Mouse (Mus musculus) C2C12 (cell line): ENCODE data around the gene Cpvl. TPM values are rescaled to one million over a fixed set of nuclear protein-coding genes. Genes with fewer than 3 reads are reported as not detected.

Experiments
- H3K27me3 ChIP-seq: one replicate; pipeline ENCODE4 v1.6.1; 2011; ENCODE audit not compliant: control insufficient read depth, insufficient read depth, insufficient read length
- H3K36me3 ChIP-seq: one replicate; pipeline ENCODE4 v1.6.1; 2011; ENCODE audit not compliant: control insufficient read depth, insufficient read depth
- H3K4me3 ChIP-seq: one replicate; pipeline ENCODE4 v1.5.1; 2011; ENCODE audit warnings: mild to moderate bottlenecking, control low read depth; ENCODE audit not compliant: poor library complexity, insufficient read depth, severe bottlenecking
- H3K79me2 ChIP-seq: one replicate; pipeline ENCODE4 v1.6.1; 2011; ENCODE audit not compliant: control insufficient read depth, insufficient read depth
- H3K79me3 ChIP-seq: one replicate; pipeline ENCODE4 v1.6.1; 2011; ENCODE audit warnings: low read depth, control low read depth
- H3ac ChIP-seq: one replicate; pipeline ENCODE3; 2011; ENCODE audit warnings: low read depth; ENCODE audit not compliant: control insufficient read depth, insufficient read length
- CEBPB ChIP-seq: IDR thresholded peaks from one replicate; pipeline ENCODE4 v1.6.1; 2011; ENCODE audit warnings: low read depth, mild to moderate bottlenecking, control low read depth, moderate library complexity
- CTCF ChIP-seq: IDR thresholded peaks from one replicate; pipeline ENCODE4 v1.5.1; 2011; ENCODE audit not compliant: control insufficient read depth, insufficient read depth, insufficient read length
- FOSL1 ChIP-seq: IDR thresholded peaks from one replicate; pipeline ENCODE4 v1.8.0; 2011; ENCODE audit warnings: mild to moderate bottlenecking, low read length; ENCODE audit not compliant: poor library complexity, insufficient read depth, severe bottlenecking
- MAX ChIP-seq: IDR thresholded peaks from one replicate; pipeline ENCODE4 v1.6.1; 2011; ENCODE audit warnings: mild to moderate bottlenecking, control low read depth
- MYOD1 ChIP-seq: IDR thresholded peaks from one replicate; pipeline ENCODE4 v1.6.1; 2011; ENCODE audit warnings: low read depth; ENCODE audit not compliant: control insufficient read depth, insufficient read length
- MYOG ChIP-seq: IDR thresholded peaks from one replicate; pipeline ENCODE4 v1.6.1; 2011; ENCODE audit not compliant: control insufficient read depth, insufficient read length; ENCODE audit errors: extremely low read depth
- USF1 ChIP-seq: IDR thresholded peaks from one replicate; pipeline ENCODE4 v1.6.1; 2011; ENCODE audit warnings: low read depth, mild to moderate bottlenecking, control low read depth, moderate library complexity
- polyA plus RNA-seq: library from polyadenylated mRNA; unstranded; fragments of >200 nt; fragmentation: generic; extraction: Trizol; gene quantifications from one replicate; pipeline ENCODE4 v1.2.1, GENCODE M21; 2012; ENCODE audit warnings: missing spikeins

Cpvl gene
- polyA plus RNA-seq, 1 experiment: not detected

DNA sequence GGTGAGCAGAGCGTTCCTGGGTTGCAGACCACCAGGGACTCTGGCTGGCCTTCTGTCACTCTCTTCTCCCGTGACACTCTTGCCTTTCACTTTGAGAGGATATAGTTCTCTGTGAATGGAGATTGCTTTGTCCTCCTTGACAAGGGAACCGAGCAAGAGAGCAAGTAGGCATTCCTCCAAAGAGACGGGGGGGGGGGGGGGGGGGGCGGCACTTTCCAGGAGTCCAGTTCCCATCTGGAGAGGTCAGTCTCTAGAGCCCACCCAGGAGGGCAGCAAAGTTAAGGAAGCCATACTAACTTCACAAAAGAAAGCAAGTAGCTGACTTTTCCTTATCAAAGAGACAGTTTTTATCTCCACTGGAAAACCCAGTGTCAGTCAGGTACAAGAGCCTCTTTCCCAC lies 69.0 kb downstream of the Cpvl start:
- no peaks in the 10 kb centered on the region for H3K79me2 ChIP-seq
- no peak overlapping the region for H3K4me3 ChIP-seq
- H3K36me3 ChIP-seq: no peaks in the 10 kb centered on the region
- no peaks in the 10 kb centered on the region for H3K79me3 ChIP-seq
- H3ac ChIP-seq: no peak overlapping the region
- peaks cover 15% of the 10 kb centered on the region for H3K27me3 ChIP-seq
- no peak for TF ChIP-seq MYOD1
- no peak for TF ChIP-seq CEBPB
- no peak for TF ChIP-seq USF1
- TF ChIP-seq CTCF: no peak
- TF ChIP-seq MAX: no peak
- TF ChIP-seq FOSL1: no peak
- no peak for TF ChIP-seq MYOG

GRCm38 (mm10) chr6:53906871-53907270 lies 71.6 kb downstream of the Cpvl start:
- Histone ChIP-seq H3K4me3 (no peak overlapping the region), H3K79me2 (no peaks in the 10 kb centered on the region)

DNA sequence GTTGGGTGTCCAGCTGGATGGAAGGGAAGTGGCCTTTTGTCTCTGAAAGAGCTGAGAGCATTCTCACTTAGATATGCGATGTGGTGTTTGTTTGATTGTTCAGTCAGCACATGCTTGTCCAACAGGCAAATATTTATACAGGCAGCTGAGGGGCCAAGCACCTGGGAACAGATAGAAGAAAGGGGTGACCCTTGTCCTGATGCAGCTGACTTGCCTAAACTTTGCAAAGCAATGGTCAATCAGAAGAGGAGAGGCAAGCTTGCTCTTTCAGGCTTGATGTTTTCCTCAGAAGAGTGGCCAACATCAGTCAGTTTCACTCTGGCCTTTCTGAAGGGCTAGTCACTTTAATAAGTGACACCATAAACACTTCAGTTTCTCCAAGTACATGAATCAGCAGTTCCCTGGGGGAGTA lies 72.4 kb downstream of the Cpvl start:
- Histone ChIP-seq H3ac (no peak overlapping the region), H3K36me3 (no peaks in the 10 kb centered on the region), H3K79me2 (no peaks in the 10 kb centered on the region), H3K79me3 (no peaks in the 10 kb centered on the region), H3K4me3 (no peak overlapping the region), H3K27me3 (peaks cover 3% of the 10 kb centered on the region)
- no peak for TF ChIP-seq MAX
- no peak for TF ChIP-seq CEBPB
- TF ChIP-seq MYOG: no peak
- no peak for TF ChIP-seq USF1

More at GRCm38 (mm10) chr6:53906871-53907270, 71.6 kb downstream of the Cpvl start:
- H3K79me3 ChIP-seq: no peaks in the 10 kb centered on the region
- TF ChIP-seq MYOG (no peak), USF1 (no peak), FOSL1 (no peak), CEBPB (no peak), MYOD1 (no peak), MAX (no peak), CTCF (no peak)
- H3K36me3 ChIP-seq: no peaks in the 10 kb centered on the region
- H3K27me3 ChIP-seq: peaks cover 10% of the 10 kb centered on the region
- no peak overlapping the region for H3ac ChIP-seq

GRCm38 (mm10) chr6:53905576-53905975 lies 72.9 kb downstream of the Cpvl start:
- Histone ChIP-seq H3K79me3 (no peaks in the 10 kb centered on the region), H3K4me3 (no peak overlapping the region), H3K36me3 (no peaks in the 10 kb centered on the region), H3ac (no peak overlapping the region), H3K79me2 (no peaks in the 10 kb centered on the region), H3K27me3 (peaks cover 3% of the 10 kb centered on the region)
- TF ChIP-seq CEBPB (no peak), FOSL1 (no peak), MAX (no peak), CTCF (no peak), USF1 (no peak), MYOD1 (no peak), MYOG (no peak)

GRCm38 (mm10) chr6:53904703-53905395 lies 73.6 kb downstream of the Cpvl start:
- H3K79me3 ChIP-seq: no peaks in the 10 kb centered on the region
- H3ac ChIP-seq: no peak overlapping the region
- H3K4me3 ChIP-seq: no peak overlapping the region
- H3K79me2 ChIP-seq: no peaks in the 10 kb centered on the region
- TF ChIP-seq CEBPB (no peak), FOSL1 (no peak), MAX (no peak), MYOD1 (no peak)
- H3K27me3 ChIP-seq: peaks cover 5% of the 10 kb centered on the region
- H3K36me3 ChIP-seq: no peaks in the 10 kb centered on the region

- no peaks in the 10 kb centered on the region for H3K79me3 ChIP-seq
- H3ac ChIP-seq: no peak overlapping the region
- H3K79me2 ChIP-seq: no peaks in the 10 kb centered on the region
- peaks cover 8% of the 10 kb centered on the region for H3K27me3 ChIP-seq
- H3K4me3 ChIP-seq: no peak overlapping the region
- TF ChIP-seq USF1: no peak
- TF ChIP-seq MYOD1: no peak
- no peak for TF ChIP-seq MYOG
- H3K36me3 ChIP-seq: no peaks in the 10 kb centered on the region
Measured at GRCm38 (mm10) chr6:53904186-53904585, 74.3 kb downstream of the Cpvl start.

GRCm38 (mm10) chr6:53901741-53902140 lies 76.7 kb downstream of the Cpvl start:
- H3K79me3 ChIP-seq: no peaks in the 10 kb centered on the region
- no peak overlapping the region for H3ac ChIP-seq
- H3K27me3 ChIP-seq: peaks cover 8% of the 10 kb centered on the region
- no peak for TF ChIP-seq MYOD1
- no peak for TF ChIP-seq FOSL1
- no peak for TF ChIP-seq CEBPB
- no peak for TF ChIP-seq USF1
- no peak for TF ChIP-seq CTCF
- TF ChIP-seq MAX: no peak
- no peak for TF ChIP-seq MYOG
- H3K4me3 ChIP-seq: no peak overlapping the region
- no peaks in the 10 kb centered on the region for H3K79me2 ChIP-seq
- H3K36me3 ChIP-seq: no peaks in the 10 kb centered on the region
